Mouse (Mus musculus): ENCODE measurements around the gene Zfand2b. TPM values are rescaled to one million over a fixed set of nuclear protein-coding genes. Genes with fewer than 3 reads are reported as not detected.

Gene Zfand2b
- polyA plus RNA-seq, 3 experiments from 2014 or later = 45.5 to 56.2 (median 50.2) TPM

- no peak for ATAC-seq
Observed at GRCm38 (mm10) chr1:75214886-75215285, 46.4 kb downstream of the Zfand2b start.

GRCm38 (mm10) chr1:75215785-75216184, 47.3 kb downstream of the Zfand2b start:
- ATAC-seq = no peak

GRCm38 (mm10) chr1:75216797-75217585, 48.5 kb downstream of the Zfand2b start:
- no peak for ATAC-seq

GRCm38 (mm10) chr1:75217893-75218226, 49.4 kb downstream of the Zfand2b start:
- ATAC-seq = no peak

GRCm38 (mm10) chr1:75218227-75219001, 50.0 kb downstream of the Zfand2b start:
- ATAC-seq = peak; percentile 55

GRCm38 (mm10) chr1:75219078-75219477, 50.6 kb downstream of the Zfand2b start:
- peak; percentile 90 for ATAC-seq

- no peak for ATAC-seq
Observed at GRCm38 (mm10) chr1:75219531-75219930, 51.1 kb downstream of the Zfand2b start, which contains the start of gene Tuba4a. Gene Tuba4a (minus strand): TSS chr1:75219865.

Other genes with a start within 250 kb of the Zfand2b start
- not detected for gene Cfap65, start 233.0 kb upstream of the Zfand2b start, polyA plus RNA-seq (2017; shearing (Covaris generic))
- not detected for gene Ihh, start 217.0 kb upstream of the Zfand2b start, polyA plus RNA-seq (2017; shearing (Covaris generic))
- 1 to 10 TPM; 6.1 to 8.8 (median 7.6) TPM for gene Nhej1, start 43.4 kb upstream of the Zfand2b start, polyA plus RNA-seq (2017; shearing (Covaris generic))
- gene Slc23a3, start 34.8 kb upstream of the Zfand2b start, polyA plus RNA-seq (2017; shearing (Covaris generic)) = under 1 TPM in 1 of 3 experiments, not detected in 2; 0.47 TPM
- 100 to 1,000 TPM; 120 to 140 (median 139) TPM for gene Cnppd1, start 25.9 kb upstream of the Zfand2b start, polyA plus RNA-seq (2017; shearing (Covaris generic))
- gene Retreg2, start 25.9 kb upstream of the Zfand2b start, polyA plus RNA-seq (2017; shearing (Covaris generic)) = 10 to 100 TPM; 17.4 to 31.3 (median 20.3) TPM
- 1 to 10 TPM; 3.0 to 4.6 (median 4.4) TPM for gene Abcb6, start 11.7 kb downstream of the Zfand2b start, polyA plus RNA-seq (2017; shearing (Covaris generic))
- gene Ankzf1, start 23.5 kb downstream of the Zfand2b start, polyA plus RNA-seq (2017; shearing (Covaris generic)) = 10 to 100 TPM; 16.5 to 28.6 (median 25.1) TPM
- 10 to 100 TPM in 1 of 3 experiments, 1 to 10 TPM in 2; 7.5 to 10.8 (median 8.4) TPM for gene Atg9a, start 23.6 kb downstream of the Zfand2b start, polyA plus RNA-seq (2017; shearing (Covaris generic))
- 10 to 100 TPM in 2 of 3 experiments, 1 to 10 TPM in 1; 8.4 to 14.1 (median 13.5) TPM for gene Glb1l, start 42.2 kb downstream of the Zfand2b start, polyA plus RNA-seq (2017; shearing (Covaris generic))
- 10 to 100 TPM; 46.3 to 62.7 (median 51.6) TPM for gene Stk16, start 42.2 kb downstream of the Zfand2b start, polyA plus RNA-seq (2017; shearing (Covaris generic))
- 100 to 1,000 TPM; 116 to 151 (median 123) TPM for gene Tuba4a, start 51.2 kb downstream of the Zfand2b start, polyA plus RNA-seq (2017; shearing (Covaris generic))
- gene A630095N17Rik, start 63.5 kb downstream of the Zfand2b start, polyA plus RNA-seq (2017; shearing (Covaris generic)) = not detected
- 1 to 10 TPM; 3.0 to 7.0 (median 5.8) TPM for gene Dnajb2, start 67.8 kb downstream of the Zfand2b start, polyA plus RNA-seq (2017; shearing (Covaris generic))
- under 1 TPM in 1 of 3 experiments, not detected in 2; 0.36 TPM for gene Ptprn, start 95.9 kb downstream of the Zfand2b start, polyA plus RNA-seq (2017; shearing (Covaris generic))
- gene Resp18, start 109.8 kb downstream of the Zfand2b start, polyA plus RNA-seq (2017; shearing (Covaris generic)) = not detected
- 10 to 100 TPM; 52.9 to 68.4 (median 62.8) TPM for gene Dnpep, start 149.3 kb downstream of the Zfand2b start, polyA plus RNA-seq (2017; shearing (Covaris generic))
- under 1 TPM in 1 of 3 experiments, not detected in 2; 0.64 TPM for gene Des, start 191.7 kb downstream of the Zfand2b start, polyA plus RNA-seq (2017; shearing (Covaris generic))
- under 1 TPM in 1 of 3 experiments, not detected in 2; 0.34 TPM for gene Speg, start 206.7 kb downstream of the Zfand2b start, polyA plus RNA-seq (2017; shearing (Covaris generic))